In the genomic region with DNA sequence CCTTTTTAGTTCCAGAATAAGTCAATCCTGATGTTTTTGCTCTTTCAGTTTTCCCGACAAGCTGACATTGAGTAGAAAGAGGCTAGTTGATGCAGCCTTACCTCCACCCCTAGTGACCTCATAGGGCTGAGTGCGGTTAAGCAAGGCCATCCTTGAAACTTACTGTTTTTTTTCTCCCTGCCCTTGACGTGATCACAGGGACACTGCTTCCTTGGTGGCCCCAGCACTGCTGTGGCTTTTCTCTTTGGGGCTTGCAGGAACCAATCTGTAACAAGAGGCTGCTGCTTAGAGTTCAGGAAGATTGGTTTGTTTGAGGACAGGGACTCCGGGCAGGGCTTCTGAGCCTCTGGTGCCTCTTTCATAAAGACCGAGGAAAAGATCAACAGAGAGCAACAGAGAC, we compare ENCODE assay signal across 21 mouse cellular contexts. TPM values are rescaled to one million over a fixed set of nuclear protein-coding genes. Genes with fewer than 3 reads are reported as not detected.
A peak's percentile ranks its signal among the peaks of the same experiment; 100 is the strongest.
DNase-seq lines count a peak whose midpoint lies in the region; ATAC-seq and TF ChIP-seq lines count a peak whose summit lies in the region.
"Had no signal": no experiment of that assay in that cellular context is flagged by ENCODE, and none has a peak within 500 bp of the region (broad histone marks: within the 10 kb centered on the region; RNA-seq: fewer than 3 reads in every experiment).

No protein-coding gene starts in this region.

- H3K27ac ChIP-seq in kidney, postnatal 0 days = 0 out of 2 replicates have a peak overlapping the region, but pooled peaks have one; percentile 13
- H3K27ac ChIP-seq in embryonic facial prominence, embryonic 12.5 days = peak overlapping the region; percentile 73; the same call in 1 of the 2 replicates
- H3K27ac ChIP-seq in limb, embryonic 14.5 days (replicated peaks; ENCODE audit: low read depth, low read length) = peak overlapping the region; percentile 30; the same call in 1 of the 2 replicates
- H3K27ac ChIP-seq: forebrain, embryonic 12.5 days; hindbrain, postnatal 0 days; neural tube, embryonic 15.5 days had no signal

- no peak for TF ChIP-seq POLR2A in limb, embryonic 14.5 days (IDR thresholded peaks at IDR 0.05; ENCODE audit: borderline replicate concordance, extremely low read depth, insufficient read depth, insufficient read length)

- TF ChIP-seq CTCF in kidney, postnatal 0 days (IDR thresholded peaks at IDR 0.05; ENCODE audit: low read depth) = no peak

- peak; percentile 26 for DNase-seq in embryo, embryonic 11 days
- no peak for DNase-seq in embryo, embryonic 9.5 days (ENCODE audit: extremely low spot score)
- no peak for DNase-seq in kidney, postnatal 0 days (ENCODE audit: low spot score)
- no peak for DNase-seq in kidney, postnatal 4 days
- no peak for DNase-seq in limb, embryonic 14.5 days (ENCODE audit: low spot score)
- no peak for DNase-seq in layer of hippocampus, postnatal 25 days (ENCODE audit: extremely low spot score in 1 of 2, low spot score in 1 of 2)
- DNase-seq in ovary, postnatal 10 days (ENCODE audit: low spot score) = no peak

- no peak for ATAC-seq in kidney, postnatal 0 days (replicated peaks; ENCODE audit: low FRiP score, low read depth)
- ATAC-seq in embryonic facial prominence, embryonic 12.5 days (ENCODE audit: insufficient number of reproducible peaks, insufficient read depth, low FRiP score, low TSS enrichment) = no peak
- no peak for ATAC-seq in limb, embryonic 14.5 days (ENCODE audit: low FRiP score, low read depth)
- ATAC-seq: hindbrain, postnatal 0 days had no signal

- no peaks in the 10 kb centered on the region for H3K36me3 ChIP-seq in kidney, postnatal 0 days (ENCODE audit: insufficient read depth, low read length)
- no peaks in the 10 kb centered on the region for H3K36me3 ChIP-seq in embryonic facial prominence, embryonic 12.5 days
- no peaks in the 10 kb centered on the region for H3K36me3 ChIP-seq in limb, embryonic 14.5 days (ENCODE audit: control insufficient read depth, insufficient read depth, low read length)
- H3K36me3 ChIP-seq: forebrain, embryonic 12.5 days; neural tube, embryonic 15.5 days had no signal

- no peak overlapping the region for H3K4me3 ChIP-seq in kidney, postnatal 0 days (replicated peaks; ENCODE audit: low read depth, low read length)
- H3K4me3 ChIP-seq in embryonic facial prominence, embryonic 12.5 days = no peak overlapping the region
- H3K4me3 ChIP-seq in limb, embryonic 14.5 days (replicated peaks; ENCODE audit: low read length) = no peak overlapping the region
- H3K4me3 ChIP-seq: forebrain, embryonic 12.5 days; myocyte; neural tube, embryonic 15.5 days had no signal

- no peaks in the 10 kb centered on the region for H3K9me3 ChIP-seq in kidney, postnatal 0 days (replicated peaks; ENCODE audit: low read length)
- no peaks in the 10 kb centered on the region for H3K9me3 ChIP-seq in embryonic facial prominence, embryonic 12.5 days
- no peaks in the 10 kb centered on the region for H3K9me3 ChIP-seq in limb, embryonic 14.5 days (ENCODE audit: control insufficient read depth, low read length)
- H3K9me3 ChIP-seq: forebrain, embryonic 12.5 days; neural tube, embryonic 15.5 days had no signal

- H3K4me2 ChIP-seq in kidney, postnatal 0 days (ENCODE audit: low read length) = no peak overlapping the region
- H3K4me2 ChIP-seq in embryonic facial prominence, embryonic 12.5 days (replicated peaks) = no peak overlapping the region; the same call in 1 of the 2 replicates
- no peak overlapping the region for H3K4me2 ChIP-seq in limb, embryonic 14.5 days (replicated peaks; ENCODE audit: low read depth, low read length, severe bottlenecking)
- H3K4me2 ChIP-seq: forebrain, embryonic 12.5 days; liver, embryonic 11.5 days; lung, embryonic 14.5 days; neural tube, embryonic 15.5 days had no signal

- WGBS in kidney, postnatal 0 days = 35% methylated on average over 5 of the region's 5 CpGs
- 11% methylated on average over 5 of the region's 5 CpGs for WGBS in embryonic facial prominence, embryonic 12.5 days
- WGBS in limb, embryonic 14.5 days = 22% methylated on average over 5 of the region's 5 CpGs

- H3K4me1 ChIP-seq in kidney, postnatal 0 days (replicated peaks; ENCODE audit: insufficient read depth, low read length) = no peaks in the 10 kb centered on the region
- peaks cover 21% of the 10 kb centered on the region for H3K4me1 ChIP-seq in embryonic facial prominence, embryonic 12.5 days
- H3K4me1 ChIP-seq in limb, embryonic 14.5 days (ENCODE audit: control insufficient read depth, insufficient read depth, low read length) = peaks cover 13% of the 10 kb centered on the region; the same call in 1 of the 2 replicates

- no peak overlapping the region for H3K9ac ChIP-seq in kidney, postnatal 0 days (ENCODE audit: low read depth, low read length)
- H3K9ac ChIP-seq in embryonic facial prominence, embryonic 12.5 days = no peak overlapping the region
- H3K9ac ChIP-seq in limb, embryonic 14.5 days (ENCODE audit: low read depth, low read length, severe bottlenecking) = 0 out of 2 replicates have a peak overlapping the region, but pooled peaks have one; percentile 8
- H3K9ac ChIP-seq: forebrain, embryonic 12.5 days; lung, embryonic 14.5 days; neural tube, embryonic 15.5 days had no signal

- no peaks in the 10 kb centered on the region for H3K27me3 ChIP-seq in kidney, postnatal 0 days (ENCODE audit: insufficient read depth, low read length)
- no peaks in the 10 kb centered on the region for H3K27me3 ChIP-seq in embryonic facial prominence, embryonic 12.5 days
- no peaks in the 10 kb centered on the region for H3K27me3 ChIP-seq in limb, embryonic 14.5 days (ENCODE audit: control insufficient read depth, insufficient read depth, low read length)
- H3K27me3 ChIP-seq: forebrain, embryonic 12.5 days; neural tube, embryonic 15.5 days had no signal

RNA-seq across cellular contexts. Expression of a gene that starts 3.5 kb away (rescaled TPM):
- polyA plus RNA-seq in kidney, postnatal 0 days (2015; fragmentation: Nextera tagmentation; extraction: Ambion mirVana) = 6.4 and 6.5 TPM in 2 replicates
- polyA plus RNA-seq in embryonic facial prominence, embryonic 12.5 days (2016; fragmentation: Nextera tagmentation; extraction: Ambion mirVana) = 10.9 and 11.9 TPM in 2 replicates
- 10.4 and 17.0 TPM in 2 replicates for polyA plus RNA-seq in limb, embryonic 14.5 days (2012; rRNA removed)
- 3.5 and 4.1 TPM in 2 replicates for polyA plus RNA-seq in limb, embryonic 14.5 days (2014; fragmentation: Nextera tagmentation; extraction: Ambion mirVana)
- 1 to 10 TPM; 7.0 to 7.8 TPM for total RNA-seq in layer of hippocampus, postnatal 25 days (2021)

RNA-seq across cellular contexts. Expression of a gene that starts 10.7 kb away (rescaled TPM):
- 0.43 and 0.47 TPM in 2 replicates for polyA plus RNA-seq in kidney, postnatal 0 days (2015; fragmentation: Nextera tagmentation; extraction: Ambion mirVana)
- 0.59 and 1.1 TPM in 2 replicates for polyA plus RNA-seq in embryonic facial prominence, embryonic 12.5 days (2016; fragmentation: Nextera tagmentation; extraction: Ambion mirVana)
- not detected in 2 replicates for polyA plus RNA-seq in limb, embryonic 14.5 days (2012; rRNA removed)
- polyA plus RNA-seq in limb, embryonic 14.5 days (2014; fragmentation: Nextera tagmentation; extraction: Ambion mirVana) = 0.28 TPM in 1 of 2 replicates, not detected in the other
- not detected for total RNA-seq in layer of hippocampus, postnatal 25 days (2021)
- total RNA-seq: gastrocnemius, postnatal 36 days; heart, postnatal 4 days; hindbrain, postnatal 0 days; layer of hippocampus, adult 8-10 months; megakaryocyte, adult 5-6 weeks had no signal
- polyA plus RNA-seq: lung, embryonic 14.5 days had no signal

RNA-seq across cellular contexts. Expression of a gene that starts 32.5 kb away (rescaled TPM):
- polyA plus RNA-seq in kidney, postnatal 0 days (2015; fragmentation: Nextera tagmentation; extraction: Ambion mirVana) = not detected in 2 replicates
- 0.86 TPM in 1 of 2 replicates, not detected in the other for polyA plus RNA-seq in embryonic facial prominence, embryonic 12.5 days (2016; fragmentation: Nextera tagmentation; extraction: Ambion mirVana)
- polyA plus RNA-seq in limb, embryonic 14.5 days (2012; rRNA removed) = 3.3 and 4.5 TPM in 2 replicates
- polyA plus RNA-seq in limb, embryonic 14.5 days (2014; fragmentation: Nextera tagmentation; extraction: Ambion mirVana) = 16.7 and 31.8 TPM in 2 replicates
- not detected for total RNA-seq in layer of hippocampus, postnatal 25 days (2021)
- total RNA-seq: gastrocnemius, postnatal 36 days; heart, postnatal 4 days; hindbrain, postnatal 0 days; megakaryocyte, adult 5-6 weeks had no signal
- polyA plus RNA-seq: forebrain, embryonic 12.5 days; heart, embryonic 14.5 days; kidney, adult 2 months; liver, embryonic 11.5 days; lung, embryonic 14.5 days; midbrain, embryonic 14.5 days; myocyte had no signal

Comparison
In these comparisons a context has a peak if more than half of its experiments do, and no peak if none do; other contexts are left out.
1. H3K27ac ChIP-seq: peak in every context shown above with its lines; median percentile 73 in embryonic facial prominence, embryonic 12.5 days; 30 in limb, embryonic 14.5 days; 13 in kidney, postnatal 0 days.